In the genomic region with DNA sequence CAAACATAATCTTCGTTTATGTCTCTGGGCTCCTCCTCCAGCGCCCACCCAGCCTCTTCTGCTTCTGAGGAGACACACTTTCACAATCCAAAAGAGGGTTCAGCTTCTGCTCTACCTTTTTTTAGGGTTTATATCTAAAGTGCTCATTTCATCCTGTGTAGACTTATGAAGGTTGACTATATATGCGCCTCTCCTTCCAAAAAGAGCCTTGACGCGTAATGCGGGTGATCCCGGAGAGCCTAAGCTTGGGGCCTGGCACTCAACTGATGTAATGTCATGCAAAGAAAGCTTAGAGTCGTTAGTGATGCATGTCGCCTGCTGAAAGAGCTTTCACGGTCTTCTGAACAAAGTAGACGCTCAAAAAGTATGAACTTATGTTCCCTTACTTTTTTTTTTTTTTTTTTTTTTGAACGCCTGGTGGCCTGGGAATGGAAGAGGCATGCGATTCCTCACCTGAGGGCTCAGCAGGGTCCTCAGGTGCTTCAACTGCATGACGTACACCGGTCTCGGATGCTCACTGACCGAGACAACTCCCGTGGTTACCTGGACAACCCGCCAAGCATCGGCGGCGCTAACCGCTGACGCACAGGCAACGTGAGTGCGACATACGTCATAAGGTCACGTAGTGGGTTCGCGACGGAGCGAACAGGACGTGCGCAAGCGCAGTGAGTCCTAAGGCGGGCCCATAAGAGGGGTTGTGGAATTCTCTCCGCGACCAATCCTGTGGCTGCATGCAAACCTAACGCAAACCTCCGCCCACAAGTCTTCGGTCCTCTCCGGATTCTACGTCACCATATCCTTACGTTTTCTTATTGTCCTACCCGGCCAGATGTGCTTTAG, we compare ENCODE assay signal across 8 mouse cellular contexts. TPM values are rescaled to one million over a fixed set of nuclear protein-coding genes. Genes with fewer than 3 reads are reported as not detected.
DNase-seq lines count a peak whose midpoint lies in the region; ATAC-seq and TF ChIP-seq lines count a peak whose summit lies in the region.

Gene Ift172 (minus strand): TSS at position 596 of the 840 bp plus-strand sequence.

- ATAC-seq in heart, embryonic 11.5 days (replicated peaks; ENCODE audit: insufficient number of reproducible peaks, low FRiP score, low TSS enrichment) = peak; percentile 94
- ATAC-seq in kidney, embryonic 16.5 days (ENCODE audit: low FRiP score, low TSS enrichment) = peak; percentile 94

- H3K9ac ChIP-seq in heart, embryonic 11.5 days (ENCODE audit: low read depth, low read length) = peak within 1 kb of the TSS; percentile 77
- H3K9ac ChIP-seq in kidney, embryonic 16.5 days (replicated peaks; ENCODE audit: low read length) = peak within 1 kb of the TSS; percentile 69
- peak within 1 kb of the TSS; percentile 65 for H3K9ac ChIP-seq in liver, adult 2 months (ENCODE audit: low read depth, low read length)

- H3K27me3 ChIP-seq in C2C12 (ENCODE audit: control insufficient read depth, insufficient read depth, insufficient read length) (no peaks in the 10 kb centered on the region), myocyte (ENCODE audit: control insufficient read depth, insufficient read depth, insufficient read length) (no peaks in the 10 kb centered on the region)
- H3K27me3 ChIP-seq in erythroblast, embryonic 14.5 days (ENCODE audit: control insufficient read depth) = peaks cover 28% of the 10 kb centered on the region
- no peaks in the 10 kb centered on the region for H3K27me3 ChIP-seq in heart, embryonic 11.5 days (ENCODE audit: control insufficient read depth, insufficient read depth, low read length)
- no peaks in the 10 kb centered on the region for H3K27me3 ChIP-seq in kidney, embryonic 16.5 days (ENCODE audit: insufficient read depth, low read length)
- no peaks in the 10 kb centered on the region for H3K27me3 ChIP-seq in liver, adult 2 months (ENCODE audit: control insufficient read depth, insufficient read depth, low read length)
- H3K27me3 ChIP-seq in splenic B cell, adult 2 months (ENCODE audit: control insufficient read depth, insufficient read depth, low read length, poor library complexity, severe bottlenecking) = peaks cover 4% of the 10 kb centered on the region; the same call in 1 of the 2 replicates

- TF ChIP-seq CTCF in C2C12 (IDR thresholded peaks at IDR 0.05; ENCODE audit: control insufficient read depth, insufficient read depth, insufficient read length) = no peak
- no peak for TF ChIP-seq CTCF in brain, embryonic 14.5 days (IDR thresholded peaks at IDR 0.05; ENCODE audit: borderline replicate concordance, extremely low read depth, insufficient read depth, insufficient read length)
- no peak for TF ChIP-seq CTCF in liver, adult 2 months (IDR thresholded peaks at IDR 0.05; ENCODE audit: low read depth, low read length)

- peaks cover 37% of the 10 kb centered on the region for H3K4me1 ChIP-seq in erythroblast, embryonic 14.5 days (ENCODE audit: control insufficient read depth)
- peaks cover 9% of the 10 kb centered on the region; the same call in 1 of the 2 replicates for H3K4me1 ChIP-seq in heart, embryonic 11.5 days (ENCODE audit: control insufficient read depth, insufficient read depth, low read length)
- H3K4me1 ChIP-seq in kidney, embryonic 16.5 days (ENCODE audit: insufficient read depth, low read length) = peaks cover 12% of the 10 kb centered on the region
- H3K4me1 ChIP-seq in liver, adult 2 months (ENCODE audit: control insufficient read depth, insufficient read depth, low read length) = peaks cover 3% of the 10 kb centered on the region; the same call in 1 of the 2 replicates

- H3K79me2 ChIP-seq in C2C12 (ENCODE audit: control insufficient read depth, insufficient read depth) = no peaks in the 10 kb centered on the region
- peaks cover 4% of the 10 kb centered on the region; the same call in 1 of the 2 replicates for H3K79me2 ChIP-seq in liver, adult 2 months (ENCODE audit: control insufficient read depth, insufficient read depth, low read length)
- no peaks in the 10 kb centered on the region for H3K79me2 ChIP-seq in myocyte (ENCODE audit: control insufficient read depth, insufficient read depth)

- H3K36me3 ChIP-seq in C2C12 (ENCODE audit: control insufficient read depth, insufficient read depth) (peaks cover 4% of the 10 kb centered on the region), myocyte (ENCODE audit: control insufficient read depth, insufficient read depth) (peaks cover 2% of the 10 kb centered on the region)
- peaks cover 4% of the 10 kb centered on the region for H3K36me3 ChIP-seq in erythroblast, embryonic 14.5 days (ENCODE audit: control insufficient read depth)
- H3K36me3 ChIP-seq in heart, embryonic 11.5 days (ENCODE audit: control insufficient read depth, insufficient read depth, low read length) = peaks cover 8% of the 10 kb centered on the region; the same call in 1 of the 2 replicates
- H3K36me3 ChIP-seq in kidney, embryonic 16.5 days (ENCODE audit: insufficient read depth, low read length) = peaks cover 7% of the 10 kb centered on the region; the same call in 1 of the 2 replicates
- H3K36me3 ChIP-seq in liver, adult 2 months (ENCODE audit: control insufficient read depth, insufficient read depth, low read length) = peaks cover 2% of the 10 kb centered on the region; the same call in 1 of the 2 replicates
- no peaks in the 10 kb centered on the region for H3K36me3 ChIP-seq in splenic B cell, adult 2 months (ENCODE audit: control insufficient read depth, insufficient read depth, low read length, poor library complexity, severe bottlenecking)

- no peaks in the 10 kb centered on the region; the same call in 1 of the 2 replicates for H3K9me3 ChIP-seq in erythroblast, embryonic 14.5 days (ENCODE audit: control insufficient read depth, low read length)
- H3K9me3 ChIP-seq in heart, embryonic 11.5 days (replicated peaks; ENCODE audit: control insufficient read depth, low read length) = no peaks in the 10 kb centered on the region
- H3K9me3 ChIP-seq in kidney, embryonic 16.5 days (ENCODE audit: low read length) = no peaks in the 10 kb centered on the region

- peak within 1 kb of the TSS; percentile 82 for H3K27ac ChIP-seq in heart, embryonic 11.5 days (ENCODE audit: low read depth, low read length)
- H3K27ac ChIP-seq in kidney, embryonic 16.5 days (ENCODE audit: low read length) = peak within 1 kb of the TSS; percentile 67
- peak within 1 kb of the TSS; percentile 69 for H3K27ac ChIP-seq in liver, adult 2 months (replicated peaks; ENCODE audit: insufficient read depth, low read depth, low read length)

- peak within 1 kb of the TSS; percentile 49 for H3K4me3 ChIP-seq in C2C12 (ENCODE audit: insufficient read depth, poor library complexity, severe bottlenecking)
- peak within 1 kb of the TSS; percentile 69 for H3K4me3 ChIP-seq in erythroblast, embryonic 14.5 days (replicated peaks)
- H3K4me3 ChIP-seq in heart, embryonic 11.5 days (ENCODE audit: low read depth, low read length) = peak within 1 kb of the TSS; percentile 53
- peak within 1 kb of the TSS; percentile 61 for H3K4me3 ChIP-seq in kidney, embryonic 16.5 days (ENCODE audit: low read length)
- peak within 1 kb of the TSS; percentile 55 for H3K4me3 ChIP-seq in liver, adult 2 months (ENCODE audit: insufficient read depth, low read depth, low read length)
- peak within 1 kb of the TSS; percentile 67 for H3K4me3 ChIP-seq in myocyte

- TF ChIP-seq POLR2A in brain, embryonic 14.5 days (IDR thresholded peaks at IDR 0.05; ENCODE audit: borderline replicate concordance, extremely low read depth, insufficient read depth, insufficient read length, poor library complexity, severe bottlenecking) = no peak
- TF ChIP-seq POLR2A in liver, adult 2 months (IDR thresholded peaks at IDR 0.05; ENCODE audit: extremely low read depth, insufficient read depth, low read length) = peak; percentile 48; the same call in 1 of the 2 replicates
- peak; percentile 90 for TF ChIP-seq POLR2A in myocyte (IDR thresholded peaks at IDR 0.05; ENCODE audit: insufficient read length, low read depth)

- peak within 1 kb of the TSS; percentile 79 for H3K4me2 ChIP-seq in heart, embryonic 11.5 days
- H3K4me2 ChIP-seq in kidney, embryonic 16.5 days (replicated peaks; ENCODE audit: low read depth, low read length) = peak within 1 kb of the TSS; percentile 74
- H3K4me2 ChIP-seq in myocyte (ENCODE audit: low read depth) = peak within 1 kb of the TSS; percentile 94

- peak within 1 kb of the TSS; percentile 53 for H3ac ChIP-seq in C2C12 (ENCODE audit: control insufficient read depth, insufficient read length, low read depth)
- no peak within 1 kb of the TSS for H3ac ChIP-seq in myocyte (ENCODE audit: control insufficient read depth, insufficient read length)

- 3% methylated on average over 45 of the region's 45 CpGs for WGBS in heart, embryonic 11.5 days (ENCODE audit: insufficient replicate concordance)
- WGBS in kidney, embryonic 16.5 days = 1% methylated on average over 45 of the region's 45 CpGs
- WGBS in liver, adult 2 months = 3% methylated on average over 45 of the region's 45 CpGs

- no peaks in the 10 kb centered on the region for H3K79me3 ChIP-seq in C2C12 (ENCODE audit: low read depth)

- peak; percentile 99 for DNase-seq in brain, embryonic 14.5 days (ENCODE audit: low read depth)
- DNase-seq in liver, adult 2 months (ENCODE audit: extremely low read depth, low read depth, low spot score) = peak; percentile 98
- peak; percentile 100 for DNase-seq in splenic B cell, adult 2 months (ENCODE audit: low read depth, low spot score)

TF ChIP-seq in C2C12, 6 proteins besides CTCF, POLR2A, EP300 and RAD21 (continues in another document):
- TF ChIP-seq USF1 (IDR thresholded peaks at IDR 0.05; ENCODE audit: low read depth) = peak; percentile 39
- no peak for TF ChIP-seq MYOG (IDR thresholded peaks at IDR 0.05; ENCODE audit: control insufficient read depth, extremely low read depth, insufficient read length)
- no peak for TF ChIP-seq CEBPB (IDR thresholded peaks at IDR 0.05; ENCODE audit: low read depth)
- TF ChIP-seq MYOD1 (IDR thresholded peaks at IDR 0.05; ENCODE audit: control insufficient read depth, insufficient read length, low read depth) = no peak

TF ChIP-seq in myocyte, 11 proteins besides CTCF, POLR2A, EP300 and RAD21 (continues in another document):
- TF ChIP-seq E2F4 (IDR thresholded peaks at IDR 0.05; ENCODE audit: insufficient read depth) (no peak), MYOG (IDR thresholded peaks at IDR 0.05; ENCODE audit: control insufficient read depth in 1 of 3, insufficient read depth in 1 of 3, insufficient read length in 2 of 3, low read depth in 2 of 3) (no peak), USF1 (IDR thresholded peaks at IDR 0.05; ENCODE audit: low read depth) (peak; percentile 26), CEBPB (IDR thresholded peaks at IDR 0.05; ENCODE audit: insufficient read depth, poor library complexity, severe bottlenecking) (peak; percentile 40; the same call in 1 of the 2 replicates), POLR2AphosphoS2 (IDR thresholded peaks at IDR 0.05; ENCODE audit: insufficient read length, low read depth) (peak; percentile 90)

RNA-seq across cellular contexts. Expression of gene Ift172, which starts in this region (rescaled TPM):
- 10.7 TPM for polyA plus RNA-seq in C2C12 (2012; fragmentation: generic; extraction: Trizol)
- 48.2 and 51.9 TPM in 2 replicates for polyA plus RNA-seq in brain, embryonic 14.5 days (2012; rRNA removed)
- polyA plus RNA-seq in erythroblast, embryonic 14.5 days (2012) = 0.30 and 0.43 TPM in 2 replicates
- 22.7 and 30.7 TPM in 2 replicates for polyA plus RNA-seq in heart, embryonic 11.5 days (2014; fragmentation: Nextera tagmentation; extraction: Ambion mirVana)
- 39.7 and 40.6 TPM in 2 replicates for polyA plus RNA-seq in kidney, embryonic 16.5 days (2015; fragmentation: Nextera tagmentation; extraction: Ambion mirVana)
- total RNA-seq in liver, adult 2 months (2014; rRNA removed) = 17.8 and 20.1 TPM in 2 replicates
- polyA plus RNA-seq in liver, adult 2 months (2012; rRNA removed) = 11.0 and 11.7 TPM in 2 replicates
- polyA plus RNA-seq in myocyte (2012; fragmentation: generic; extraction: Trizol) = 22.5 TPM

Comparison
In these comparisons a context has a peak if more than half of its experiments do, and no peak if none do; other contexts are left out.
1. Peak in every context shown above with its lines: DNase-seq, ATAC-seq, H3K4me3 ChIP-seq and H3K27ac ChIP-seq.